Mouse (Mus musculus) heart, embryonic 14.5 days (tissue): Measurements from ENCODE around the gene Ncam2. TPM values are rescaled to one million over a fixed set of nuclear protein-coding genes. Genes with fewer than 3 reads are reported as not detected.
"Not testable (repeated sequence)": the region's sequence is repeated elsewhere in the genome, so short reads cannot be mapped to it uniquely, and the experiment has no call there.

Experiments used
- ATAC-seq: fragments of 200-750 bp; cut with Nextera tagmentation; 2 replicates; pipeline ENCODE4 v1.8.0; 2017; ENCODE audit warnings: low read depth, moderate TSS enrichment; ENCODE audit not compliant: insufficient number of reproducible peaks, insufficient read depth, low FRiP score
- H3K27ac ChIP-seq, 2 experiments: fragments of 200-500 bp in 1 of 2; fragments of 300-500 bp in 1 of 2; sonication (generic) in 1 of 2; replicated peaks in 1 of 2; 2 replicates each; pipeline ENCODE4 v1.5.1; 2012 to 2014; ENCODE audit warnings: low read depth in 2 of 2, low read length in 2 of 2, control low read depth in 1 of 2, mild to moderate bottlenecking in 1 of 2, mixed read lengths in 1 of 2; ENCODE audit not compliant: control insufficient read depth in 1 of 2, insufficient read depth in 1 of 2
- H3K27me3 ChIP-seq: fragments of 300-500 bp; sonication (generic); 2 replicates; pipeline ENCODE4 v1.6.1; 2014; ENCODE audit warnings: mild to moderate bottlenecking, low read length, control low read depth; ENCODE audit not compliant: control insufficient read depth, insufficient read depth
- H3K36me3 ChIP-seq: fragments of 300-500 bp; sonication (generic); 2 replicates; pipeline ENCODE4 v1.6.1; 2014; ENCODE audit warnings: mild to moderate bottlenecking, control low read depth, low read length, mixed read lengths; ENCODE audit not compliant: control insufficient read depth, insufficient read depth
- H3K4me1 ChIP-seq, 2 experiments: fragments of 200-500 bp in 1 of 2; fragments of 300-500 bp in 1 of 2; sonication (generic) in 1 of 2; 2 replicates each; pipeline ENCODE4 v1.6.1; 2012 to 2014; ENCODE audit warnings: low read length in 2 of 2, control low read depth in 1 of 2, mixed read lengths in 1 of 2; ENCODE audit not compliant: control insufficient read depth in 2 of 2, insufficient read depth in 2 of 2
- H3K4me2 ChIP-seq: fragments of 300-500 bp; sonication (generic); 2 replicates; pipeline ENCODE4 v1.6.1; 2014; ENCODE audit warnings: mild to moderate bottlenecking, low read length
- H3K4me3 ChIP-seq, 2 experiments: fragments of 200-500 bp in 1 of 2; fragments of 300-500 bp in 1 of 2; sonication (generic) in 1 of 2; 2 replicates each; pipeline ENCODE4 v1.5.1; 2012 to 2014; ENCODE audit warnings: low read length in 2 of 2, mild to moderate bottlenecking in 2 of 2, control low read depth in 1 of 2, low read depth in 1 of 2, moderate library complexity in 1 of 2; ENCODE audit not compliant: control insufficient read depth in 1 of 2, insufficient read depth in 1 of 2
- H3K9ac ChIP-seq: fragments of 300-500 bp; sonication (generic); 2 replicates; pipeline ENCODE4 v1.6.1; 2014; ENCODE audit warnings: mild to moderate bottlenecking, low read length
- H3K9me3 ChIP-seq: fragments of 300-500 bp; sonication (generic); 2 replicates; pipeline ENCODE4 v1.6.1; 2016; ENCODE audit warnings: low read length, control low read depth; ENCODE audit not compliant: control insufficient read depth
- WGBS: fragments of 180-500 bp; shearing (Covaris S2); extraction: QIAGEN DNeasy Blood & Tissue Kit; methylation state at CpG from one replicate; pipeline ENCODE4 v1.1.7; 2014; 5-methylcytosine and 5-hydroxymethylcytosine counted together
- polyA plus RNA-seq: library from polyadenylated mRNA; unstranded; fragments of >200 nt; fragmentation: Nextera tagmentation; extraction: Ambion mirVana; gene quantifications from 2 replicates; pipeline ENCODE4 v1.2.1, GENCODE M21; 2014

Ncam2 gene
- polyA plus RNA-seq, 1 experiment from 2014 or later, result 0.11 TPM

DNA sequence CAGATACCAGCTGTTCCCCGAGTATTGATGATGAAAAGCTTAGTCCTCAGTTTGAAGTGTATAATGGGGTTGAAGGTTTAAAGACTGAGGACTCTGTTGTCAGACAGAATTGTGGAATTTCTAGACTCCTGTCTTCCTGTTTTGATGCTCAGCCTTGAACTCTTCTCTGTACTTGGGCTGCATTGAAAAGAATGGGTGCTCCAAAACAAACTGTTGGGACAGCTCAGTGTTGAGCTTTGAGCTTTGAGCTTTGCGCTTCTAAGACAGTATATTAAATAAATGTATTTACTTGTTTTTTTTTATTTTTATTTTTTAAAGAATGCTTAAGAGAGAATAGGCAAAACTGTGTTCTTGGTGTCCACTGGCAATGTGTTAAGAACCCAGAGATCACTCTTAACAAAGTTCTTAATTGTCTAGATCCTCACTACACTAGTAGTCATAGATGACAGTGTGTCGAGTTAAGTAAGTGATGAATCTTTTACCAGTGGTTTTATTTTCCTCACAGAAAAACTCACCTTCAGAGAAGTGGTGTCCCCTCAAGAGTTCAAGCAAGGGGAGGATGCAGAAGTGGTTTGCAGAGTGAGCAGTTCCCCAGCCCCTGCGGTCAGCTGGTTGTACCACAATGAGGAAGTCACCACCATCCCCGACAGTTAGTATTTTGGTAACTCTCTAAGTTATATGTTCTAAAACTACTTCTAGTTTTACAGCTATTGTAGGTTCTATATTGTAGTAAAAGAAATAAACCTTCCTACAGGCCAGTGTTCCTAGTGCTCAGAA lies 236.8 kb downstream of the Ncam2 start:
- H3K4me2 ChIP-seq, result no peak overlapping the region
- ATAC-seq, result no peak
- H3K27me3 ChIP-seq, result no peaks in the 10 kb centered on the region
- 75% methylated on average over 5 of the region's 5 CpGs for WGBS
- no peak overlapping the region for H3K9ac ChIP-seq
- no peaks in the 10 kb centered on the region for H3K36me3 ChIP-seq
- no peak overlapping the region for H3K27ac ChIP-seq
- no peaks in the 10 kb centered on the region for H3K4me1 ChIP-seq
- H3K4me3 ChIP-seq, result no peak overlapping the region
- H3K9me3 ChIP-seq, result no peaks in the 10 kb centered on the region

DNA sequence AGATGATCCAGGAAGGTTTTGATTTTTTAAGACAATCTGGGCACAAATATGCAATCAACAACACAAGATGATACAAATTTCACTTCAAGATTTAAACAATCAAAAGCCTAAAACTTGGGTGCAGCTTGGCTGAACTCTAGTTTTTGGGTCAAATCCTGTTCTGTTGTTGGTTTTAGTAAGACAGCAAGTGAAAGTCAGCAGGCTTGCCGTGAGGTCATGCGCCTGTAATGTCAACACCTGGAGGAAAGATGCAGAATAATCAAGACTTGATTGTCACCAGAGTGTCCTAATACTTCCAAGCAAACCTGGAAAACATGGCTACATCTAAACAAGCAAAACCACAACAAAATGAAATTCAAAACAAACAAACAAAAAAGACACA lies 237.4 kb downstream of the Ncam2 start:
- no peaks in the 10 kb centered on the region for H3K27me3 ChIP-seq
- no peaks in the 10 kb centered on the region for H3K36me3 ChIP-seq
- no peak overlapping the region for H3K27ac ChIP-seq
- no peaks in the 10 kb centered on the region for H3K9me3 ChIP-seq
- 84% methylated on average over 2 of the region's 2 CpGs for WGBS
- no peak for ATAC-seq
- no peaks in the 10 kb centered on the region for H3K4me1 ChIP-seq
- no peak overlapping the region for H3K4me3 ChIP-seq
- H3K4me2 ChIP-seq, result no peak overlapping the region
- H3K9ac ChIP-seq, result no peak overlapping the region

DNA sequence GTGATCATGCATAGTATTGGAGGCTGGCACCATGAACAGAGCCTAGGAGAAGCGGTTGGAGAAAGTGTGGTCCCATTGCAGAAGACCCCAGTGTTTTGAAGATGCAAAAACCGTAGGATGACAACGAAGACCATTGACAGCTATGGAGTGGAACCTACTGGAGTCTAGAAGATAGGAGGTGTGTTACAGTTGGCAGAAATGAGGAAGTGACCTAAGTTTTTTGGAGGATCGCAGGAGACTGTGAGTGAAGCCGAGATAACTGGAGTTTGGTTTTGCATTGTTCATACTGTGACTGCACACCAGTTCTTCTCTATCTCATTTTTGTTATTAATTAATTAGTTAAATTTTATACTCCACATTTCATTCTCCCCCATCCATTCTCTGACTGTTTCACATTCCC lies 250.4 kb downstream of the Ncam2 start:
- no peak overlapping the region for H3K4me3 ChIP-seq
- H3K27me3 ChIP-seq, result no peaks in the 10 kb centered on the region
- H3K9ac ChIP-seq, result no peak overlapping the region
- no peak overlapping the region for H3K27ac ChIP-seq
- H3K36me3 ChIP-seq, result no peaks in the 10 kb centered on the region
- WGBS, result 86% methylated on average over 5 of the region's 5 CpGs
- H3K4me2 ChIP-seq, result no peak overlapping the region
- H3K4me1 ChIP-seq, result no peaks in the 10 kb centered on the region
- no peak for ATAC-seq
- H3K9me3 ChIP-seq, result no peaks in the 10 kb centered on the region

DNA sequence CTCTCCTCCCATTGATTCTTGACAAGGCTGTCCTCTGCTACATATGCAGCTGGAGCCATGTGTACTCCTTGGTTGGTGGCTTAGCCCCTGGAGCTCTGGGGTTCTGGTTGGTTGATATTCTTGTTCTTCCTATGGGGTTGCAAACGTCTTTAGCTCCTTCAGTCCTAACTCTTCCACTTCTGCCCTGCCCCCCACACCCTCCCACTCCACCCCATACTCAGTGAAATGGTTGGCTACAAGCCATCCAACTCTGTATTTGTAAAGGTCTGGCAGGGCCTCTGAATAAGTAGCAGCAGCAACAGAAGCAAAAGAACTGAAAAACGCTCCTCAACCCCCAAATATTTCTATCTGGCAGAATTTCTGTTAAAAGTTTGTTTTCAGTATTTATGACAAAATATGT lies 252.5 kb downstream of the Ncam2 start:
- no peak for ATAC-seq
- WGBS, result 66% methylated on average over 2 of the region's 2 CpGs
- H3K4me3 ChIP-seq, result no peak overlapping the region
- H3K9me3 ChIP-seq, result no peaks in the 10 kb centered on the region
- H3K27me3 ChIP-seq, result no peaks in the 10 kb centered on the region
- no peak overlapping the region for H3K27ac ChIP-seq
- H3K36me3 ChIP-seq, result no peaks in the 10 kb centered on the region
- no peak overlapping the region for H3K9ac ChIP-seq
- no peak overlapping the region for H3K4me2 ChIP-seq
- no peaks in the 10 kb centered on the region for H3K4me1 ChIP-seq

DNA sequence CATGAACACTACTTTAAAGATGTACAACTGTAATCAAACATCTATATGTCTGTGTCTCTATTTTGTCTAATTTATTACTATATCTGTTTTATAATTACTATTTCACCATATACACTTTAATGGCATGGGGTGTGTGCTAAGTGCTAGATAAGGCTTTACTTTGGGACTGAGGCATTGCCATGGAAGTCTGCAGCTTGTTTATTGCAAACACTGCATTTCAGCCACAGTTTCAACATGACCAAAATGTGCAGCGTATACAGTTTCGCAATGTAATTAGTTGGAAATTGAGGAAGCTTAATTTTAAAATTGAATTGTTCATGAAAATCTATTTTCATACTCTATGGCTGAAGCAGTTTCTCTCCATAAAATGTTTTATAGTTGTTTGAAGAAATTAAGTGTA lies 254.0 kb downstream of the Ncam2 start:
- Histone ChIP-seq H3K4me1 (no peaks in the 10 kb centered on the region), H3K4me2 (no peak overlapping the region), H3K4me3 (no peak overlapping the region), H3K9me3 (no peaks in the 10 kb centered on the region), H3K9ac (no peak overlapping the region), H3K36me3 (no peaks in the 10 kb centered on the region), H3K27me3 (no peaks in the 10 kb centered on the region), H3K27ac (no peak overlapping the region)
- ATAC-seq, result no peak
- WGBS, result 94% methylated on average over 2 of the region's 2 CpGs

DNA sequence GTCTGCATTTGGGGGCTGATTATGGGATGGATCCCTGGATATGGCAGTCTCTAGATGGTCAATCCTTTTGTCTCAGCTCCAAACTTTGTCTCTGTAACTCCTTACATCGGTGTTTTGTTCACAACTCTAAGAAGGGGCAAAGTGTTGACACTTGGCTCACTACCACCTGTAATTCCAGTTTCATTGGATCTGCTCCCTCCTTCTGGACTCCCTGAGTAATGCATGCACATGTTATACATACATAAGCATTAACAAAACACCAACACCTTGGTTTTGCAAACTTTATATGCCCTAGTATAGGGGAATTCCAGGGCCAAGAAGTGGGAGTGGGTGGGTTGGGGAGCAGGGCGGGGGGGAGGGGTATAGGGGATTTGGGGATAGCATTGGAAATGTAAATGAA lies 262.2 kb downstream of the Ncam2 start:
- 71% methylated on average over 2 of the region's 2 CpGs for WGBS
- not testable (repeated sequence) for H3K9ac ChIP-seq, H3K9me3 ChIP-seq, ATAC-seq, H3K4me1 ChIP-seq, H3K27me3 ChIP-seq, H3K27ac ChIP-seq, H3K36me3 ChIP-seq, H3K4me2 ChIP-seq, H3K4me3 ChIP-seq

DNA sequence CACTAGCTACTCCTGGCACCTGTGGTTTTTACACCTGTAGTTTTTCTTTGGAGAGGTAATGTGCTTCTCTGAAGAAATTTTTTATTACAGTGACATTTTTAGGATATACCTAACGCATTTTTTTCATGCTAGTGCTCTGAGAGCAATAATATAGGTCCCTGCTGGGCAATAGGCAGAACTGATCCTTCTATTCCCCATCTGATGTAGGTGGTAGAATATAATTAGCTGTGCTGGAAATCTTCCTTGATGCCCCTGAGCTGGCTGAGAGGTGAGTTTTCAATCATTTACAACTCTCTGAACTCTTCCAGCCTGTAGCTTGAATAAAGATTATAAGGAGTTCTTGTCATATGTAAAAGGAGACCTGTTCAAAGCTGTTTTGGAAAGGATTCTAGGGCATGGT lies 272.4 kb downstream of the Ncam2 start:
- no peak overlapping the region for H3K4me3 ChIP-seq
- no peak for ATAC-seq
- WGBS, result 52% methylated on average over 1 of the region's 1 CpGs
- no peaks in the 10 kb centered on the region for H3K36me3 ChIP-seq
- no peak overlapping the region for H3K4me2 ChIP-seq
- H3K4me1 ChIP-seq, result no peaks in the 10 kb centered on the region
- H3K27me3 ChIP-seq, result no peaks in the 10 kb centered on the region
- H3K9ac ChIP-seq, result no peak overlapping the region
- H3K27ac ChIP-seq, result no peak overlapping the region
- H3K9me3 ChIP-seq, result no peaks in the 10 kb centered on the region

DNA sequence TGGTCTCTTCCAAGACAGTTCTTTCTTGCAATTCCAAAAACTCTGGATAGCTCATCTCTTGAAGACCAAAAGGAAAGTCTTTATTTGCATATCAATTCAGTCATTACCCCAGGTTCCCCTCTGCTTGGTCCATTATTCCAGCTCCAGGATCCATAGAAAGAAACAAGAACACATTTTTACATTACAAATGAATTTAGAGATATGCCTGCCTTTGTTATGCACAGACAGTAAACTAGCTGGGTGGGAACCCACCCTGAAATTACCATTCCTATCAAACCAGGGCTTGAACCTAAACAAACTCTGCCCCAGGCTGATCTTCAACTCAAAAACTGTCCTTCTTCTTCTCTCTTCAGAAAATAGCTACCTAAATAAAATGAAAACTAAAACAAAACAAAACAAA lies 280.6 kb downstream of the Ncam2 start:
- H3K36me3 ChIP-seq, result no peaks in the 10 kb centered on the region
- no peak overlapping the region for H3K27ac ChIP-seq
- no peak overlapping the region for H3K9ac ChIP-seq
- no peak for ATAC-seq
- no peaks in the 10 kb centered on the region for H3K4me1 ChIP-seq
- no peak overlapping the region for H3K4me3 ChIP-seq
- no peaks in the 10 kb centered on the region for H3K27me3 ChIP-seq
- no peak overlapping the region for H3K4me2 ChIP-seq
- no peaks in the 10 kb centered on the region for H3K9me3 ChIP-seq
